Mouse (Mus musculus) cerebellum, adult 9-10 months (tissue): ENCODE results near the gene Tex2.
A peak's percentile ranks its signal among the peaks of the same experiment; 100 is the strongest.
"Not testable (repeated sequence)": the region's sequence is repeated elsewhere in the genome, so short reads cannot be mapped to it uniquely, and the experiment has no call there.

Source experiments
- DNase-seq: peaks from one replicate; pipeline ENCODE4 v3.0.0; 2022

Gene Tex2

DNA sequence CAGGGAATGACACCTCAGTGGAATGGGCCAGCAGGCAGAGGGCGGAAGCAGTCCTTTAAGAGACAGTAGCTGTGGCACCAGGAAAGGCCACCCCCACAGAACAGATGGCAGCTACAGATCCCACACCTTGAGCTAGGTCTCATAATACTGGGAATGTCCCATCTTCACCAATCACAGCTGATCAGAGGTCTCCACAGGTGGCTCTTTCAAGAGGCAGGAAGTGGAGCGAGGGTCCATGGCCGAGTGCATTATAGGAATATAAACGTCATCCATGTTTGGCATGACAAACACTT lies 109.9 kb downstream of the Tex2 start:
- DNase-seq = no peak

DNA sequence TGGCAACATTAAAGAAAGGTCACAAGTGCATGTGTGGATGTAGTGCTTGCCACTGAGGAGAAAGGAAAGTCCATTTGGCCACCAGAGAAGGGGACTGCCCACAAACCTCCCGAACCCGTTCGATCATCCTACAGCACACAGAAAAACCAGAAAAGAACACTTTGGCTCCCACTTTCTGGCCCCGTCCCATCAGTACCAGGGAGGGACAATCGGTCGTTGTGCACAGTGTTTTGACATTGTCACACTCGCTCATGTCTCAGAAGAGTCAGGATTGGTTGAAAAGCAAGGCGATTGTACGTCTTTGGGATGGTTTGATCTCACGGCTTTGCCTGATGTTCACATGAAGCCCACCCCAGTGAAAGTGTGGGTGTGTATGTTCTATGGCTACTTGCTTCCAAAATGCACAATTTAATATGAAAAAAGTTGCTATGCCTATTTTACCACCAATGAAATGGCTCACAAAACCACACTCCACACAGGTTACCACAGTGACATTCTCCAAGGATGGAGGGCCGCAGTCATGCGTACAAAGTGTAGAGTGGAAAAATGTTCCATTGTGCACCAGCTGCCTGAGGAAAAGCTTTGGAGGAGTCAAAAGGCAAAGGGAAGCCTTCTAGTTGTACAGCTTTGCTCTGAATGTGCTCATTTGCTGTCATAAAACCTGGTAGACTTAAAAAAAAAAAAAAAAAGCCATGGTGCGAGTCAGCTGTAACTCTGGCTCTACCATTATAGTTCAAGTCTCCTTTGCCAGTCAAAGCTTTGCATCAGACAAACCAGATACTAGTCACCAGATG lies 110.4 kb downstream of the Tex2 start:
- DNase-seq = no peak

DNA sequence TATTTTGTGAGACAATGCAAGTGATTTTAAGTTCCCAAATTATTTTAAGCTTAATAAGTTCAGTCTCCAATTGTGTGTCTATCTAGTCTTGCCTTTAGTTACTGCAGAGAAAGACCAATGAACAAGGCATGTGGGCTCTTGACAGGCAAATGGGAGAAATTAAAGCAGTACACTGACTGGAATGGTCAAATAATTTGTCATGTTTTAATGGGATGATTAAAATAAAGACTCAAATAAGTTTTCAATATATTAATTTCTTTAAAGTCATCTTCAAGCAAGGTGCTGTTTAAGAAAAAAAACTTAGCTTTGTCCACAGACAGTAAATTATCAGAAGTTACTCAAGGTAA lies 111.1 kb downstream of the Tex2 start:
- no peak for DNase-seq

DNA sequence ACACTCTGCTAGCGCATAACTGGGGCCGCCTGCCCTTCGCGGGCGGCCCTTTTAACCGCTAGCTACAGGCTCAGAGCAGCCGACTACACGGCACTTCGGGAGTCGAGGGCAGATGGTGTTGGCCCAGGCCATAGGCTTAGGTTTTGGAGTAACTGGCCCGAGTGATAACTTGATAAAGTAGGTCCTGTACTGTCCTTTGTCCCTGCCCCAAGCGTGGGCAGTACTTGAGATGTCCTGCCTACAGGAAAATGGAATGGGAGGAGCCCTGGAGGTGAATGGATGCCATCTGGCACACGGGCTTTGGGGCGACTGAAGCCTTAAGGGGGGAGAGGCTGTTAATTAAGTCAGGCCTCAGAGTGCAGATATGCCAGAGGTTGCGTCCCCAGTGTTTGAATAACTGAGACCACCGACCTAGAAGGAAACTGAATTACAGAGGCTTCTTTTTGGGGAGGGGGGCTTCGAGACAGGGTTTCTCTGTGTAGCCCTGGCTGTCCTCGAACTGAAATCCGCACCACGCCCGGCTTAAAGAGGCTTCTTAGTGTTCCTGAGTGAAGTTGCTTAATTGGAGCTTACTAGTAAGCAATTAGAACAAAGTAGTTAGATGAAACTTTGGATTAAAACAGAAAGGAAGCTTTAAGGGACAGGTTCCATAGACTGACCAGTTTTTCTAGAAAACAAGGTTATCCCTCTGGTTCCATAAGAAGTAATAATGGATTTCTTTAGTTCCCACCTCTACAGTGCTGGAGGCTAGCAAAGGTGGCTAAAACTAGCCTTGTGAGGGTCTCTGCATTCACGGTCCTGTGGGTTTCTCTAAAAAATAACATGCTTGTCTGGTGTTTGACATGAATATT lies 111.7 kb downstream of the Tex2 start:
- DNase-seq = peak; percentile 74

DNA sequence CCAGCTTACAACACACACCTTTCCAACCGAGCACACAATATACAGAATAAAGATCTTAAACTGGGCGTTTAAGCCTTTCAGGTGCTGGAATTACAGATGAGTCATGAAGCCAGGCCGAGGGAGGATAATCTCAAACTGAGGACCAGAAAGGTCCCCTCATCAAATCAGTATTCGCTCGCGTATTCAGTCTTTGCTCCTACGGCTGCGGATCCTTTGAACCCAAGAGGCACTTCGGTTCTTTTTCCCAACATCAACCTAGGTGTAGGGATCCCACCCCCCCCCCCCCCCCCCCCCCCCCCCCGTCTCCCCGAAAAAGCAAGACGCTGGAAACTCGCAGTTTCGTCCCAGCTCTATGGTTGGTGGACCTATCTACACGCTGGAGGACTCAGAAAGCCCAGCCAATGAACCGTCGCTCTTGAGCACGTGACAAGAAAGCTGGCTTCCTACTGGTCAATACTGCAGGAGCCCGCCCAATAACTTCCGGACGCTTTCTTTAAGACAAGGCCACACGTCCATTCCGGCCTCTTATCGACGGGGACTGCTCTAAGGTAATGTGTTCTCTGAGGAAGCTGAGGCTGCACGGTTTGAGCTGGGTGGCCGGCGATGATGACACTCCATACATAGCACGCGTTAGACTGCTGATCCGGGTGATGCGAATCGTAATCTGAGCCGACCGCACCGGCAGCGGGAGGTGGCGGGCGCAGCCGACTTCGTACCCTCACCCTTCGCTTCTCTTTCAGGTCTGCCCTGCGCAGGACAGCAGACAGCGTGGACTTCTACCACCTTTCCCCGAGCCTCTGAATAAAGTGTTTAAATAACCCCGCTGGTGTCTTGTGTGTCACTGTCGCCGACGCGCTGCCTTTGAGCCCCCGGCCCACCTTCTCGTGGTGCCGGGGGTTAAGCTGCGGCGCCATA lies 112.6 kb downstream of the Tex2 start:
- DNase-seq = peak; percentile 98

DNA sequence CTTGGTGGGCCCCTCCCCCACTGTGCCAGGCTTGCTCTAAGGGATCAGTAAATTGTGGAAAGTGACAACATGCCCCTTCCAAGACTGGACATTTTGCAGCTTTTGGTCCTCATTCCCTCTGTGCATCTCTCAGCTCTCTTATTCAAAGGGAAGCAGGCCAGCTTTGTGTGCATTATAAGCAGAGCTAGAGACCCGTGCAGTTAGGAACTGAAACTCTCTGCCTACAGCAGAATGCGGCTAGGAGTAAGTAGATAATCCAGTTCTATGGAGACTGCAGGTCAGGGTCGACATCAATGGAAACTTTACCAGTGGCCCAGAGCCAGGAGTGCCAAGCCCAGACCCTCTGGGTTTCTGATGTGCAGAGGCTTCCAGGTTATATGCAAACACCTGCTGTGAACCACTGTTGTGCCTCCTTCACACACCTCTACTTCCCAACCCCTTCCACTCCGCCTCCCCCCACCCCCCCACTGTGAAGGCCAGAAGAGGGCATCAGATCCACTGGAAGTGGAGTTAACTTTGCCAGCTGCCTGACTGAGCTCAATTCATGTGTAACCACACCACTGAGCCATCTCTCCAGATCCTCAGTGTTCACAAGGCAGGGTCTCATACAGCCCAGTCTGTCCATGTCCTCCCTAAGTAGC lies 114.4 kb downstream of the Tex2 start:
- DNase-seq = no peak

DNA sequence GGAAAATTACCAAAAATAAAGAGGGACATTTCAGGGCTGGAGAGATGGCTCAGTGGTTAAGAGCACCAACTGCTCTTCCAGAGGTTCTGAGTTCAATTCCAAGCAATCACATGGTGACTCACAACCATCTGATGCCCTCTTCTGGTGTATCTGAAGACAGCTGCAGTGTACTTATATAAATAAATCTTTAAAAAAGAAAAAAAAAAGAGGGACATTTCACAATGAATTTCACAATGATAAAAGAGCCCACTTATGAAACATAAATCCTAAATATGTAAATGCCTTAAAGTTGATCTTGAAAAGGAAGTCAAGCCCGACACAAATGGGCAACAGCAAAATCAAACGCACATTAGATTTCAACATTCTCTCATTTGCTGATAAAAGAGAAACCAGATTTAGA lies 115.3 kb downstream of the Tex2 start:
- no peak for DNase-seq

DNA sequence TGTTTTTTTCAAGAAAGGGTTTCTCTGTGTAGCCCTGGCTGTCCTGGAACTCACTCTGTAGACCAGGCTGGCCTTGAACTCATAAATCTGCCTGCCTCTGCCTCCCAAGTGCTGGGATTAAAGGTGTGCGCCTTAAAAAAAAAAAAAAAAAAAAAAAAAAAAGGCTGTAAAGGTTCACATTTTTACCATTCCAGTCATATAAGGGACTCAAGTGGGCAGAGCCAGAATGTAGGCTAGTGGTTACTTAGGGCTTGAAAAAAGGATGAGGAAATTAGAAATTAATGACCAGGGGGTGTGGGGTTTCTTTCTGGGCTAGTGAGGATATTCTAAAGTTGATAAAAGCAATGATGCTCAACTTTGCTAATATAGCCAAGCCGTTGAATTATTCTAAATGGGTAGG lies 116.2 kb downstream of the Tex2 start:
- DNase-seq = not testable (repeated sequence)

DNA sequence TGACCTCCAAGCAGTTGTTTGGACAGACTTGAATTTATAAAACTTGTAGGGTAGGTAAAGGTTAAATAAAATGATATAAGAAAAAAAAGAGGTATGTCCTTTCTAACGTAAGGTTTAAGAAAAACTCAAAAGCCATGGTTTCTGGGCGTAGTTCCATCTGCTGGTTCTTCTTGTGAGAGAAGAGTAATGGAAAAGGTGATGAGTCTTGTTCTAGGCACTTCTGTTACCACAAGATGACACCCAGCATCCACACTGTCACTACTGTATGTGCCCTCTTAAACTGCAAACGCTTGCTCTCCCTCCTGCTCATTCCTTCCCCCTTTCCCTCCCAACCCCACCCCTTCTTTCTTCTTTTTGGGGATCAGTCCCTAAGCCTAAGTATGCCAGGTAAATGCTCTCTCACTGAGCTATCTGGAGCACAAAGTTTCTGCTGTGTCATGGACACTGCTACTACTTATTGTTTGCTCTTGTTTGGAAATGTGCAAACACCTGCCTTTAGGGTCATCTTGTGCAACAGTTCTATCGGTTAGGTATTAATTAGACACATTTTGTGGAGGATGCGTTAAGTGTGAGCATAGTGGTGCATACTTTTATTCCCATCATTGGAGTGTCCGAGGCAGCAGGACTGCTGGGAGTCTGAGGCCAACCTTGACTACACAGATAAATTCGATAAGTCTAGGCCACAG lies 120.1 kb downstream of the Tex2 start:
- no peak for DNase-seq

DNA sequence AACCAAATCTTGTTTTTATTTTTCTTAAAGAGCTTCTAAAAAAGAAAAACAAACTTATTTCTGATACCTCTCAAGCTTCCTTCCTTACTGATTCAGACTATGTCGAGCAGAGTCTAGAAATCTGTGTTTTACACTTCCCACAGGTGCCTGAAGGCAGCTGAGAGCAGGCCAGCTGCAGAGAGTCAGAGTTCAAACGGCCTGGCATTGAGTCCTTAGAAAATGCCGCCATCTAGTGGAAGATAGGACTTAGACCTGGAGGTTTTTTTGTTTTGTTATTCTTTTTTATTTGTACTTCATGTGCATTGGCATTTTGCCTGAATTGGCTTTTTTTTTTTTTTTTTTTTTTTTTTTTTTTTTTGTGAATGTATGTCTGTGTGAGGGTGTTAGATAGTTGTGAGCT lies 121.8 kb downstream of the Tex2 start:
- DNase-seq = peak; percentile 75

DNA sequence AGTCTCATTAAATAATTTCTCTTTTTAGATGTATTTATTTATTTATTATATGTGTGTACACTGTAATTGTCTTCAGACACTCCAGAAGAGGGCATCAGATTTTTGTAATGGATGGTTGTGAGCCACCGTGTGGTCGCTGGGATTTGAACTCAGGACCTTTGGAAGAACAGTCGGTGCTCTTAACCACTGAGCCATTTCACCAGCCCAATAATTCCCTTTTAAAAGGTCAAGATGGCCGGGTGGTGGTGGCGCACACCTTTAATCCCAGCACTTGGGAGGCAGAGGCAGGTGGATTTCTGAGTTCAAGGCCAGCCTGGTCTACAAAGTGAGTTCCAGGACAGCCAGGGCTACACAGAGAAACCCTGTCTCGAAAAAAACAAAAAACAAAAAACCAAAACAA lies 122.6 kb downstream of the Tex2 start:
- not testable (repeated sequence) for DNase-seq

DNA sequence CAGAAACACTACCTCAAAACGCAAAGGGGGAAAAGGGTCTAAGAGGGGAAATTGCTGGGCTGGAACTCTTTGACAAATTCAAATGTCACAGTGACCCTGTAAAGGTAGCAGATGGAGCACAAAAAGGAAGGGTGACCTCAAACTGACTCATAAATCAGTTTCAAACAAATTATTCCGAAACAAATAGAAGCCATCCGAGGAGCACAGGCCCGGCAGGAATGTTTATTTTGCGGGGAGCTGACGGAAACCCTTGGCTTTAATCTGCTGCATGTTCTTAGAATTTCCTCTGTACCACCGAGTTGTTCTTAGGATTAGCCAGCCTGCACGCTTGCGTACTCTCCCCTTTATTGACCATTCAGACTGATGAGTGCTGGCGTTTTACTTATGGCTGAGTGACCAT lies 123.2 kb downstream of the Tex2 start:
- no peak for DNase-seq

DNA sequence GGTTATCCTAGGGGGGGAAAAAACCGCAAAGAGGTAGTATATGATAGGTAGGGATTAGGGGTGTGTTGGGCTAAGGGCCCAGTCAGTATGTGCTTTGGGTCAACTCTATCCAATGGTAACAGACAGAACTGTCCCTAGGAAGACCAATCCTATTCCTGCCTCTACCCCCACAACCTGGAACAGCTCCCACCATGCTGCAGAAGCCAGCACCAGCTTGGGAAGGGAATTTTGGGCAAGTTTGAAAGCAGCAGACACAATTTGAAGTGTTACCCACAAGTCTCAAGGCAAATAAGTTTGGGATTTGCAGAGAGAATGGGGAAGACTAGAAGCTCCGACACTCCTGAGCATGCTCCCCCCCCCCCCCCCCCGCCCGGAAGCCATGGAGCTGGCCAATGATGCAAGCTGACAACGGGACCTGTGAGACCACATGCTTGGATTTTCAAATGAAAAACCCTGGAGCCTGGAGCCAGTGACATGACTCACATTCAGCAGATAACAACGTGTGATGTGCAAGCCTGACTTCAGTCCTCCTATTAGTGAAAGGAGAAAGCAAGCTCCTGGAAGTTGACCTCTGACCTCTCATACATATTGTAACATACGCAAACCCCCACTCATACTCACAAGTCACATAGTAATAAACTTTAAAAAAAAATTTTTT lies 124.1 kb downstream of the Tex2 start:
- DNase-seq = no peak

DNA sequence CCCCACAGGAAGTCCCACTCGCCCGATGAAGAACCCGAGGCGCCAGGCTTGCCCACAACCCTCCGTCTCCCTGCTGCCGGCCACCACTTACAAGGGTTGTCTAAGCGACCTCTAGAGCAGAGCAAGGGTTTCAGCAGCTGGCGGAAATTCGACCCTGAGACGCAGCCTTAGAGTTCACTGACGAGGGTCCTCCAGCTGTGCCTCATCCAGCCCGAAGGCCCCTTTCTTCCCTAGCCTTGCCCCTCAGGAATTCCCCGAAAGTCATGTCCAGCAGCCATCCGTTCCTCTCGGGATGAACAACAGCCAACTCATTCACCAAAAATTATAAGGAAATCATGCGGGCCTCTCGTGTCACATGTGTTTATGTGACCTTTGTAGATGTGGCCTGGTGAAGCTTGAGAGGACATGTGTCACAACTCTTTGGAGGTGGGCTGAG lies 125.1 kb downstream of the Tex2 start:
- peak; percentile 48 for DNase-seq

DNA sequence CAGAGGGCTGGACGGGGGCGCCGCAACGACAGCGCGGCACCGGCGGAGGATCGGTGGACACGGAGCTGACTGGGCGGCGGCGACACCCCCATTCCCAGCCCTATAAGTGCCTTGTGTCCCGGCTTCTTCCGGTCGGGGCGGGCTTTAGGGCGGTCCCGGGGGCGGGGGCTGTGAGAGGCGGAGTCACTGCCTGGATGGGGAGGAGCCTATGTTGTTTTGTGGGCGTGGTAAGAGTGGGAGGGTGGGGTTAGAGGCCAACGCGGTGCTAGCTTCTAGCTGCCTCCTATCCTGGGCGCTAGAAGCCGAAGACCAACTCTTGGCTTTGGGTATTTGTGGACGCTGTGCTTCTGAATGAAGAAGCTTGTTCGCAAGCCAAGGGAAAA lies 125.5 kb downstream of the Tex2 start, which contains the start of gene Ern1:
TSS of gene Ern1 (minus strand) at position 120 of the 383 bp plus-strand sequence.
- peak; percentile 94 for DNase-seq

DNA sequence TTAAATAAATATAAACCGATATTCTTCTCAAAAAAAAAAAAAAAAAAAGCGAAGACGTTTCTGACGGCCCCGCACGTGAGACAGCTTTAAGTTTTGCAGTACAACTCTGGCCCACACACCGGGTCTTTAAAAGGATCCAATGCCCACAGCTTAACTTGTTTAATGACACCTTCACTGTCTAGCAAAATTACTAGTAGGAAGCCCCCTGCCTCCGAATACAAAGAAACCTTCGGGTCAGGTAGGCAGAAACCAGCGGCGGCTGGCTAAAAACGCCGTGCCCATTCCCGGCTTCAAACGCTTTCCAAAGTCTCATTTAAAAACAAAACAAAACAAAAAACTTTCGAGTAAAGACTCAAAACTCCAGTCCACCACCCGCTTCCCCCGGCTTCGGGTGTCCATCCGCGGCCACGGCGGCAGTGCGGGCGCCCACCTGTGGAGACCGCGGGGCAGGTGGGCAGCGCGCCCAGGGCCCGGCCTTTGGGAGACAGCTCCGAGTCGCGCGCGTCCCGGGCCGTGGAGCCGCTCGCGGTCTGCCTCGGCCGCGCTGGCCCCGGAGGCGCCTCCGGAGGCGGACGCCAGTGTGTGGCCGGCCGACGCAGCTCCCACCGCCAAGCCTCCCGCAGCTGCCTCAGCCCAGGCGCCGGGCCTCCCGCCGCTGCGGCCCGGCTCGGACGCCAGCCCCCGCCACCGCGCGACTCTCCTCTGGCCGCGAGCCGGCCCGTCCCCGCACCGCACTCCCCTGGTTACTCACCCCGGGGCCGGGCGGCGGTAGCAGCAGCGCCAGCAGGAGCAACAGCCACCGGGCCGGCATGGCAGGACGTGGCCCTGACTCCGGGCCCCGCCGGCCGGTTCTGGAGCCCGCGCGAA lies 126.1 kb downstream of the Tex2 start:
- peak; percentile 53 for DNase-seq

DNA sequence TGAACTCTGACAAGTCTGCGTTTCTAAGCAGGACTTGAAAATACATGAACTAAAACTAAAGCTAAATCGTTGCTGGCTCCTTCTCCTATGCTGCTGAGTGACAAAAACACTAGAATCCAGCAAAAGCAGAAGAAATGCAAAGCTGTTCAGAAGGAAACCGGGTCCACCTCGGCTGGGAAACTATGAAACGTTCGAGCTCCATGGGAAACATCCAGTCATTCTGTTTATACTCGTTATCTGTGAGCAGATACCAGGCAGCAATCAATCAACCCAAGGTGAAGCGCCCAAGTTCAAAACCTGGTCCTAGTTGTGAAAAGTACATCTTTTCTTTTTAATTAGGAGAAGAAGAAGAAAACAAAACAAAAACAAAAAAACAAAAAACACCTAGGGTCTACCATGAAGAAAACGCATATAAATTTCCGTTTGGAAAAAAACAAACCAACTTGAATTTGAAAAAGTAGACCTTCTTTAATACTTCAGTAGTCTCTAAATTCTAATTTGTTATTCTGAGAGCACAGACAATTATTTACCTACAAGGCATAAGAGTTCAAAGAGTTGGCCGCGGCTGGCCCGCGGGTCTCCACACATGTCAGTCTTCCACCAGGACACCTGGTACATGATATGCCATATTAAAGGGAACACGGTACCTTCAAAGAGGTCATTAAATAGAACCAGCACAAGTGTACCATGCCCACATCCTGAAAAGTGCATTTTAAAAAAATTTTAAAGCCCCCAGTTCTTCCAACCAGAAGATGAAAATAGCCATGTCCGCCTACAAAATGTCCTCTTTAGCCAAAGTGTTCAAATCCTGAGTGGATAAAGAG lies 127.0 kb downstream of the Tex2 start:
- no peak for DNase-seq

DNA sequence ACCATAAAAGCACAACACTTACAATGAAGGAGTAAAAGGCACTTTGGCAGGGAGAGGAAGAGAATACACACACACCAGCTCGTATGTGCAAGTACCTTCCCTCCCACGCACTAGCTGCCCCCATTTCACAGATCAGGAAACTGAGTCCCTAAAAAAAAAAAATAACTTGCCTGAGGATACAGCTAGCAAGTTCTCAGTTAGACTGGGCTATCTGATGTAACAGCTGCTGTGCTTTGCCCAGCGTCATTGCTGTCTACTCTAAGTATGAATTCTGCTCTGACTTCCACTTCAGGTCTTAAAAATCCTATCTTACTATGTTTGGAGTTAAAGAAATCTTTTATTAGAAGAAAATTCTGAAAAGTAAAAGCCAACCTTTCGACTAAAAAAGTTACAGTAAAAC lies 127.6 kb downstream of the Tex2 start:
- no peak for DNase-seq

DNA sequence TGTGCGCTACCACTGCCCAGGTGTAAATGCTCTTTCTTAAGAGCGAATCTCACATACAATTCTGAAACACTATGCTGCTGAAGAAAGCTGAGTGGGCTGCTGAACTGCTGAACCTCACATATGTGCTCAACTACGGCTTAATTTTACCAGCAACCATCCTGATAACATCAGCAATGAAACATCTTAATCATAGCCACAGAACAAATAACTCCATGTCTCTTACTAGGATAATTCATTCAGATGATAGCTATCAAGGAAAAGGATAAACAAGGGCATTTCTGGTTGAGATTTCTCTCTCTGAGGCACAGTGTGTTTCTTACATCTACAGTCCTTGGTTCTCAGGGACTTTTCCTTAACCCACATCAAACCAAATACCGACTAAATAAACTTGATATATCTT lies 128.3 kb downstream of the Tex2 start:
- no peak for DNase-seq

DNA sequence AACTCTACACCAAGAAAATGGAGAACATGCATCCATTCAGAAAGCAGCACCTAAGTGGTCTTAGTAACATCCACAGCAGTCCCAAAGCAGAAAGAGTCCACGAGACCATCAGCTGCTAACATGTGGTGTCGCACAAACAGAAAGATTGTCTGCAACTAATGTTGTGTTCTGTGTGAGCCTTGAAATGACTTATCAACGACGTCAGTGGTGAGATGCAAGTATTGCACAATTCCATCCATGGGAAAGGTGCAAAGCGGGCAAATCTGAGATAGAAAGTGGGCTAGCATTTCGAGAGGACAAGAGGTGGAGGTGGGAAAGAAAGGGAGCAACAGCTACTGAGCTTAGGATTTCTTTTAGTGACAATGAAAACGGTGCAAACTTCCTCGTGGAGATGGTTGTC lies 130.4 kb downstream of the Tex2 start:
- no peak for DNase-seq
